In genomic region chr19:5729444-5729815, GRCm38 (mm10) we compare ENCODE assay signal across 8 mouse cellular contexts. TPM values are rescaled to one million over a fixed set of nuclear protein-coding genes. Genes with fewer than 3 reads are reported as not detected.
A peak's percentile ranks its signal among the peaks of the same experiment; 100 is the strongest.
DNase-seq lines count a peak whose midpoint lies in the region; ATAC-seq lines count a peak whose summit lies in the region.

TSS of gene Fam89b (minus strand) at chr19:5729653.

- peaks cover 17% of the 10 kb centered on the region for H3K36me3 ChIP-seq in hindbrain, embryonic 13.5 days

- peaks cover 5% of the 10 kb centered on the region for H3K27me3 ChIP-seq in hindbrain, embryonic 13.5 days

- under 1% methylated on average over 37 of the region's 37 CpGs for WGBS in hindbrain, embryonic 13.5 days

- peaks cover 65% of the 10 kb centered on the region for H3K4me1 ChIP-seq in hindbrain, embryonic 13.5 days (replicated peaks)

- H3K9me3 ChIP-seq in hindbrain, embryonic 13.5 days = no peaks in the 10 kb centered on the region

- peak within 1 kb of the TSS; percentile 99 for H3K4me2 ChIP-seq in hindbrain, embryonic 13.5 days

- peak within 1 kb of the TSS; percentile 98 for H3K27ac ChIP-seq in hindbrain, embryonic 13.5 days

- ATAC-seq in hindbrain, embryonic 13.5 days (ENCODE audit: low FRiP score) = peak; percentile 75

- H3K9ac ChIP-seq in hindbrain, embryonic 13.5 days = peak within 1 kb of the TSS; percentile 100

- peak; percentile 89 for DNase-seq in R1 (ENCODE audit: low read depth, low spot score)
- peak; percentile 88 to 89 for DNase-seq in cerebellum, postnatal 14 days
- DNase-seq in frontal cortex, postnatal 25 days (ENCODE audit: low spot score in 2 of 2) = peak; percentile 53 to 67
- peak; percentile 74 for DNase-seq in left cerebral cortex, adult 11 months (ENCODE audit: low spot score)
- peak; percentile 93 for DNase-seq in lung, postnatal 4 days
- peak; percentile 61 for DNase-seq in retina, postnatal 7 days (ENCODE audit: low read depth, low spot score)
- peak; percentile 82 to 90 for DNase-seq in urinary bladder, adult 18-20 months (ENCODE audit: low spot score in 2 of 2)

- H3K4me3 ChIP-seq in hindbrain, embryonic 13.5 days = peak within 1 kb of the TSS; percentile 96

RNA-seq across cellular contexts. Expression of gene Fam89b, which starts in this region (rescaled TPM):
- polyA plus RNA-seq in hindbrain, embryonic 13.5 days (2015; fragmentation: Nextera tagmentation; extraction: Ambion mirVana) = 184 and 187 TPM in 2 replicates

Comparison
In these comparisons a context has a peak if more than half of its experiments do, and no peak if none do; other contexts are left out.
1. Peak in every context shown above with its lines: DNase-seq, ATAC-seq, H3K4me3 ChIP-seq and H3K27ac ChIP-seq.